Mouse (Mus musculus) neural tube, embryonic 14.5 days (tissue): ENCODE results near the gene Grip2. TPM values are rescaled to one million over a fixed set of nuclear protein-coding genes. Genes with fewer than 3 reads are reported as not detected.

ENCODE experiments used
- ATAC-seq: fragments of 200-750 bp; cut with Nextera tagmentation; 2 replicates; pipeline ENCODE4 v1.8.0; 2017; ENCODE audit warnings: low read depth, mild to moderate bottlenecking, moderate TSS enrichment, moderate library complexity
- H3K27ac ChIP-seq: fragments of 300-500 bp; sonication (generic); 2 replicates; pipeline ENCODE4 v1.5.1; 2014; ENCODE audit warnings: low read depth, mild to moderate bottlenecking, control low read depth, low read length, moderate library complexity, mixed read lengths
- H3K27me3 ChIP-seq: fragments of 300-500 bp; sonication (generic); 2 replicates; pipeline ENCODE4 v1.6.1; 2014; ENCODE audit warnings: low read length; ENCODE audit not compliant: control insufficient read depth, insufficient read depth
- H3K36me3 ChIP-seq: fragments of 300-500 bp; sonication (generic); 2 replicates; pipeline ENCODE4 v1.6.1; 2014; ENCODE audit warnings: low read length, mixed read lengths; ENCODE audit not compliant: control insufficient read depth, insufficient read depth
- H3K4me1 ChIP-seq: fragments of 300-500 bp; sonication (generic); 2 replicates; pipeline ENCODE4 v1.6.1; 2014; ENCODE audit warnings: low read length; ENCODE audit not compliant: control insufficient read depth, insufficient read depth
- H3K4me2 ChIP-seq: fragments of 300-500 bp; sonication (generic); 2 replicates; pipeline ENCODE4 v1.6.1; 2014; ENCODE audit warnings: mild to moderate bottlenecking, low read depth, low read length, control low read depth
- H3K4me3 ChIP-seq: fragments of 300-500 bp; sonication (generic); 2 replicates; pipeline ENCODE4 v1.5.1; 2014; ENCODE audit warnings: low read depth, low read length, control low read depth, mixed read lengths
- H3K9ac ChIP-seq: fragments of 300-500 bp; sonication (generic); replicated peaks from 2 replicates; pipeline ENCODE4 v1.6.1; 2014; ENCODE audit warnings: low read depth, mild to moderate bottlenecking, control low read depth, low read length, mixed read lengths
- H3K9me3 ChIP-seq: fragments of 300-500 bp; sonication (generic); 2 replicates; pipeline ENCODE4 v1.6.1; 2016; ENCODE audit warnings: low read length; ENCODE audit not compliant: control insufficient read depth
- WGBS: fragments of 180-500 bp; shearing (Covaris S2); extraction: QIAGEN DNeasy Blood & Tissue Kit; methylation state at CpG from one replicate; pipeline ENCODE4 v1.1.7; 2014; 5-methylcytosine and 5-hydroxymethylcytosine counted together
- polyA plus RNA-seq: library from polyadenylated mRNA; unstranded; fragments of >200 nt; fragmentation: Nextera tagmentation; extraction: Ambion mirVana; gene quantifications from 2 replicates; pipeline ENCODE4 v1.2.1, GENCODE M21; 2014

Gene Grip2
- polyA plus RNA-seq, 1 experiment from 2014 or later = 10.4 TPM

DNA sequence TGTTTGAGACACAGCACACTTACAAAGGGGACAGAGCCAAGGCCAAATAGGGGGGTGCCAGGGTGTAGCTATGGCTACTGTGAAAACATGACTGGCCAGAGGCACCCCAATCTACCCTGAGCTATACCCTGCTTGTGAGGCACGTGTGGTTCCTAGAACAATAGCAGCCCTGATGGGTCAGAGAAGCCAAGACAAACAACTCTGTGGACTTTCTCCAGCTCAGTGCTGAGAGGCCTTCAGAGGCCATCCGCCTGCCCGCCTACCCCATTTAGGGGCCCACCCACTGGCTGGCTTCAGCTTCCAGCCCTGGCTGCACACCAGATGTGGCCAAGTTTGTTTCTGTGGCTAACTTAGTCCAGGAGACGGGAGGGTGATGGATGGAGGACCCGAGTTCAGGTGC, 90.6 kb downstream of the Grip2 start:
- no peaks in the 10 kb centered on the region for H3K9me3 ChIP-seq
- no peak overlapping the region for H3K27ac ChIP-seq
- H3K27me3 ChIP-seq = no peaks in the 10 kb centered on the region
- peak; percentile 24; the same call in 1 of the 2 replicates for ATAC-seq
- H3K4me1 ChIP-seq = peaks cover 4% of the 10 kb centered on the region
- H3K9ac ChIP-seq = no peak overlapping the region
- 43% methylated on average over 5 of the region's 5 CpGs for WGBS
- H3K36me3 ChIP-seq = peaks cover 33% of the 10 kb centered on the region
- H3K4me2 ChIP-seq = no peak overlapping the region
- no peak overlapping the region for H3K4me3 ChIP-seq

DNA sequence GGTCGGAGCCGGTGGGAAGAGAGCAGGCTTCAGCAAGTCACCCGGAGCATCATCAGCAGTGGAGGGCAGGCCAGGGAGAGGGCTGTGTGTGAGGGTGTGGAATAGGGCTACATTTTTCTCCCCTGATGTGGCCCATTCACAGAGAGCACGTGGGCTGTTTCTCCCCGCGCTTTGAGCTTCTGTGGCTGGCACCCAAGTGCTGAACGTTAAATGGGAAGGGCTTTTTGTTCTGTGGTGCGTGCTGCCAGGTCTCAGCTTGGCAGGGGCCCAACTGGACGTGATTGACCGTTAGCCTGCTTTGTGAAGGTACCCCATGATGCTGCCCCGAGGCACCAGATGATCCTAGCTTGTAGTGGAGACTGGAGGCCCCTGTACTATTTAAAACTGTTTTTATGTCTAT, 94.9 kb downstream of the Grip2 start:
- no peak overlapping the region for H3K4me2 ChIP-seq
- peaks cover 22% of the 10 kb centered on the region for H3K36me3 ChIP-seq
- ATAC-seq = peak; percentile 65
- H3K27ac ChIP-seq = no peak overlapping the region
- no peaks in the 10 kb centered on the region for H3K9me3 ChIP-seq
- H3K4me1 ChIP-seq = peaks cover 24% of the 10 kb centered on the region
- no peaks in the 10 kb centered on the region for H3K27me3 ChIP-seq
- WGBS = 54% methylated on average over 11 of the region's 11 CpGs
- H3K4me3 ChIP-seq = no peak overlapping the region
- H3K9ac ChIP-seq = no peak overlapping the region

DNA sequence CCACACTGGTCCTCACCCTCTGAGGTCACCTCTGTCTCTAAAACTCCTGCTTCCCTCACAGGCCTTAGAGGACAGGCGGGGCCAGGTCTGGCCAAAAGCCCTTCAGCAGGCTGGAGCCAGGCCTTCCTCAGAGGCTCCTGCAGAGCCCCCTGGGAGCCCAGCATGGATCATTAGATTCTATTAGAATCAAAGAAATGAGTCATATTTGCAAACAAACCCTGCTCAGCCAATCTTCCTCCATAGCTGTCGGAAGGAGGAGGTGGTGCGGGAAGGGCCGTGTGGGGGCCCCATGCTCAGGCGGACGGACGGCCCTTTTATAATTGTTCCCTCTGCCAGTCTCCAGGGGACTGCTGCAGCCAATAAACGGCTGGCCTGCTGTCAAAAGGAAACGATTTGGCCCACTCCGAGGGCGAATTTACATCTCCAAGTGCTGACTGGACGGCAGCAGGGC, 97.3 kb downstream of the Grip2 start:
- no peaks in the 10 kb centered on the region for H3K27me3 ChIP-seq
- H3K4me1 ChIP-seq = peaks cover 24% of the 10 kb centered on the region
- H3K4me2 ChIP-seq = no peak overlapping the region
- ATAC-seq = peak; percentile 36; the same call in 1 of the 2 replicates
- H3K36me3 ChIP-seq = peaks cover 24% of the 10 kb centered on the region
- peak overlapping the region; percentile 4; the same call in 1 of the 2 replicates for H3K27ac ChIP-seq
- no peaks in the 10 kb centered on the region for H3K9me3 ChIP-seq
- H3K9ac ChIP-seq = no peak overlapping the region
- 7% methylated on average over 12 of the region's 12 CpGs for WGBS
- no peak overlapping the region for H3K4me3 ChIP-seq

DNA sequence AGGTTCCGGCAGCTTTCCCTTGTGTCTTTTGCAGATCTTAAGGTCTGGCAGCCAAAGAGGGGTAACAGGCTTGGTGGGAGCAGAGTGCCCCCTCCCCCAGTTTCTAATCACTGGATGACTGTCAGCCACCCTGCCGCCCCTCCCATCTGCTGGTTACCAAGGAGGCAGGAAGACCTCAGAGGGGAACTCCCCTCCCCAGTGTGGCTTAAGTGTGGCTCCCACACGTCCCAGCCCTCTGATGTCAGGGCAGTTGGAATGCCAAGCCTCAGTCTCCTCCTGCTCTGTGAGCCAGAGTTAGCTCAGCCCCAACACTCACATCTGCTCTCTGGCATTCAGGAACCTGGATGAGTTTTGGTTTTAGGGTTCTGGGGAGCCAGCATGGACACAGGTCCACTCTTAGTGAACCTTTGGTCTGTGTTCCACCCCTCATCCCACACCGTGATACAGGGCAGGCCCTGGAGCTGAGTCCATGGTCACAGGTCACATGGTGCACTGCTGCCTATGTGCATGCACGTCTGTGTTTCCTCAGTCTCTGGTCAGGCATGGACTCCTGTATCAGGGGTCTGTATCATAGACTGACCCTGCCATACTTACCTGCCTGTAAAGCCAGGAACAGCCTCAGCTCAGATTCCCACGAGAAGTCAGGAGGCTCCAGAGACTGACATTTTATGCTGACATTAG, 98.0 kb downstream of the Grip2 start:
- Histone ChIP-seq H3K4me3 (no peak overlapping the region), H3K9ac (no peak overlapping the region), H3K9me3 (no peaks in the 10 kb centered on the region), H3K27me3 (no peaks in the 10 kb centered on the region), H3K27ac (no peak overlapping the region), H3K4me2 (no peak overlapping the region), H3K36me3 (peaks cover 20% of the 10 kb centered on the region), H3K4me1 (peaks cover 24% of the 10 kb centered on the region)
- WGBS = 42% methylated on average over 6 of the region's 6 CpGs
- ATAC-seq = no peak

DNA sequence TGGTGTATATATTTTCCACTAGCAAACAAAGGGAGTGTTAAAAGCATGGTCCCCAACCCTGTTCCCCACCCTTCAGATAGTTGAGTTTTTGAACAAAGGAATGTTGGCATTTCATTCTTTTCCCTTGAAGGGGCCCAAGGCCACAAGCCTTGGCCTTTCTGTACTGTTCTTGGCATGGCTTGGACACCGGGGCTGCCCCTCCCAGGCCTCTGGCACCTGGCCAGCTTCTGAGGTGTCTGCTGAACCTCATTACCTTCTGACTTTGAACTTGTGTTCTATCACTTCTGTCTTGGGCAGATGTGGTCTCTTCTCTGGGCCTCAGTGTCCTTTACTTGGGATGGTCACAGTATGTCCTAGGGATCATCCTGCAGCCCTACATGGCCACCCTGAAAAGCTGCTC, 99.7 kb downstream of the Grip2 start:
- Histone ChIP-seq H3K36me3 (peaks cover 23% of the 10 kb centered on the region), H3K4me2 (no peak overlapping the region), H3K4me3 (no peak overlapping the region), H3K27me3 (no peaks in the 10 kb centered on the region), H3K9me3 (no peaks in the 10 kb centered on the region), H3K9ac (no peak overlapping the region), H3K27ac (no peak overlapping the region), H3K4me1 (peaks cover 24% of the 10 kb centered on the region)
- 84% methylated on average over 1 of the region's 1 CpGs for WGBS
- no peak for ATAC-seq

DNA sequence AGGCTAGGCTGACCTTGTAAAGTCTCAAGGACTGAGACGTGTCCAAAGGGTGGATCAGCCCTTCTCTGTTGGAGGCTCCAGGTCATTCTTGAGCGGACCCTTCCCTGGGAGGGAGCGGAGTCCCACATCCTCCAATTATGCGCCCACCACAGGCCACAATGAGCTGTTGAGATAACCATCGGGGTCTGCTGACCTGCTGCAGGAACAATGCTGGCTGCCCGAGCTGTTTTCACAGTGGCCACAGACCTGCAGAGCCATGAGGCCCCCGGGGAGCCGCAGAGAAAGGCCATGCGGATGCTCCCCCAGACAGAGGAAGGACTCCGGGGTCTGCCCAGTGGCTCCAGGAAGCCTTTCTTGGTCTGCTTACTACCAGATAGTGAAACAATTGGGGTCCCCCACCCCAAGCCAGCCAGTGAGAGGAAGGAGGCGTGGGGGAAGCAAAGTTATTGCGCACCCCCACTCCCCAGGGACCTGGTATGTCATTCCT, 105.8 kb downstream of the Grip2 start:
- Histone ChIP-seq H3K9me3 (no peaks in the 10 kb centered on the region), H3K36me3 (peaks cover 10% of the 10 kb centered on the region), H3K27me3 (no peaks in the 10 kb centered on the region), H3K4me3 (no peak overlapping the region), H3K4me1 (peaks cover 40% of the 10 kb centered on the region), H3K9ac (0 out of 2 replicates have a peak overlapping the region, but pooled peaks have one; percentile 8), H3K27ac (no peak overlapping the region), H3K4me2 (no peak overlapping the region)
- WGBS = 27% methylated on average over 12 of the region's 12 CpGs
- no peak for ATAC-seq

DNA sequence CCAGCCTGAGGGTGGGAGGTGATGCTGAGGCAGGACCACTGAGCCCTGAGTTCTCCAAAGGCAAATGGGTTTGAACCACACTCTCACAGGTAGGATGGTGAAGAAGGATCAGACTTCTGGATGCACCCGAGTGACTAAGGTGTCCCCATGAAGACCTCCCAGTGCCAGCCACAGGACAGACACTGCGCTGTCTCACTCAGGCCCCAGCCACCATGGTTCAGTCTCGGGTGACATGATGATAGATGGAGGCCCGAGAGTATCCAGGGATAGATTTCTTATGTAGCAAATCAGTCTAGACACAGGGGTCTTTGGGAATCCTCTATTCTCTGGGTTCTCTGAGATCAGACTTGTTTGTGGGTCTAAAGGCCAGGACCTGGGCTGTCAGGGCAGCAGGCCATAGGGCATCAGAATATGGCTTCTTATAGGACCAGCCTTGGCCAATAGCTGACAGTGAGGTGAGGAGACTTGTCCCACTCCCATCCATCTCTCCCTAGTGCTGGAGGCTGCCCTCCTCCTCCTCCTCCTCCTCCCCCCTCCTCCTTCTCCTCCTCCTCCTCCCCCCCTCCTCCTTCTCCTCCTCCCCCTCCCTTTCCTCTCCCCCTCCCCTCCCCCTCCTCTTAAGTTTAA, 106.3 kb downstream of the Grip2 start:
- Histone ChIP-seq H3K36me3 (peaks cover 4% of the 10 kb centered on the region; the same call in 1 of the 2 replicates), H3K9me3 (no peaks in the 10 kb centered on the region), H3K4me1 (peaks cover 40% of the 10 kb centered on the region), H3K27ac (peak overlapping the region; percentile 83), H3K27me3 (no peaks in the 10 kb centered on the region), H3K4me2 (no peak overlapping the region), H3K9ac (no peak overlapping the region), H3K4me3 (no peak overlapping the region)
- ATAC-seq = peak; percentile 8
- WGBS = 35% methylated on average over 4 of the region's 4 CpGs

DNA sequence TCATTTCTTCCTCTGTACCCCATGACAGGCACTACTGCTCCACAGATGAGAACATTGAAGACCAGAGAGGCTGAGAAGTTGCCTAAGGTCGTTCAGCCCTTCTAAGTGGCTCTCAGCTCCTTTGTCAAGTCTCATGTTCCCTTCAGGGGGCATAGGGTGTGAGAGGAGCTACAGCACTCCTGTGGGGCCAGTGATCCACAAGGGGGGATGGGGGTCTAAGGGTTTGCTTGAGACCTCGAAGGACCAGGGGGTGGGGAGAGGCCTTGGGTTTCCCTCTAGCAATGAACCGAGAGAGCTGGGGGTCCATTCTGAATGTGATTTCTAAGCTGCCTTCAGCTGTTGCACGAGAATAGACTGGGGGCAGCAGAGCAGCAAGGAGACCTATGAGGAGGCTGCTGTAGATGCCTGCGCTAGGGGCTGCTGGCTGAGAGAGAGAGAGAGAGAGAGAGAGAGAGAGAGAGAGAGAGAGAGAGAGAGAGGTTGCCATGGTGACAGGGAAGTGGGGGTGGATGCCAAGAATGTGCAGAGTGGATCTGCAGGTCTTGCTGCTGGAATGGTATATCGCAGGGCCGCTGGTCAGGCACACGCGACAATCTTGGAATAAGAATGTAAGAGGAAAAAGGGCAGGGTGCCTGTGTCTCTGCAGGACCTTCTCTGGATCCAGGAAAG, 107.1 kb downstream of the Grip2 start:
- Histone ChIP-seq H3K4me1 (peaks cover 40% of the 10 kb centered on the region), H3K36me3 (peaks cover 3% of the 10 kb centered on the region; the same call in 1 of the 2 replicates), H3K9ac (no peak overlapping the region), H3K9me3 (no peaks in the 10 kb centered on the region), H3K27ac (peak overlapping the region; percentile 83), H3K27me3 (no peaks in the 10 kb centered on the region), H3K4me2 (peak overlapping the region; percentile 16; the same call in 1 of the 2 replicates), H3K4me3 (no peak overlapping the region)
- WGBS = 7% methylated on average over 9 of the region's 9 CpGs
- peak; percentile 80 for ATAC-seq
